Mouse (Mus musculus) limb, embryonic 14.5 days (tissue): ENCODE data around the gene Arpc3. TPM values are rescaled to one million over a fixed set of nuclear protein-coding genes. Genes with fewer than 3 reads are reported as not detected.

Experiments used
- ATAC-seq: fragments of 200-750 bp; cut with Nextera tagmentation; 2 replicates; pipeline ENCODE4 v1.8.0; 2017; ENCODE audit warnings: low read depth, moderate number of reproducible peaks, moderate TSS enrichment; ENCODE audit not compliant: low FRiP score
- DNase-seq: peaks from one replicate; pipeline ENCODE4 v3.0.0-alpha.2; 2015; ENCODE audit warnings: low spot score
- H3K27ac ChIP-seq: fragments of 300-500 bp; sonication (generic); replicated peaks from 2 replicates; pipeline ENCODE4 v1.5.1; 2014; ENCODE audit warnings: low read depth, mild to moderate bottlenecking, low read length, moderate library complexity, mixed read lengths
- H3K27me3 ChIP-seq: fragments of 300-500 bp; sonication (generic); 2 replicates; pipeline ENCODE4 v1.6.1; 2014; ENCODE audit warnings: low read length, mixed read lengths; ENCODE audit not compliant: control insufficient read depth, insufficient read depth
- H3K36me3 ChIP-seq: fragments of 300-500 bp; sonication (generic); 2 replicates; pipeline ENCODE4 v1.6.1; 2014; ENCODE audit warnings: mild to moderate bottlenecking, low read length, moderate library complexity, mixed read lengths; ENCODE audit not compliant: control insufficient read depth, insufficient read depth
- H3K4me1 ChIP-seq: fragments of 300-500 bp; sonication (generic); 2 replicates; pipeline ENCODE4 v1.6.1; 2014; ENCODE audit warnings: antibody characterized with exemption, low read length, mixed read lengths; ENCODE audit not compliant: control insufficient read depth, insufficient read depth
- H3K4me2 ChIP-seq: fragments of 300-500 bp; sonication (generic); replicated peaks from 2 replicates; pipeline ENCODE4 v1.6.1; 2014; ENCODE audit warnings: low read depth, mild to moderate bottlenecking, low read length, moderate library complexity; ENCODE audit not compliant: severe bottlenecking
- H3K4me3 ChIP-seq: fragments of 300-500 bp; sonication (generic); replicated peaks from 2 replicates; pipeline ENCODE4 v1.5.1; 2014; ENCODE audit warnings: low read length
- H3K9ac ChIP-seq: fragments of 300-500 bp; sonication (generic); 2 replicates; pipeline ENCODE4 v1.6.1; 2014; ENCODE audit warnings: mild to moderate bottlenecking, low read depth, low read length, moderate library complexity; ENCODE audit not compliant: severe bottlenecking
- H3K9me3 ChIP-seq: fragments of 300-500 bp; sonication (generic); 2 replicates; pipeline ENCODE4 v1.6.1; 2016; ENCODE audit warnings: low read length; ENCODE audit not compliant: control insufficient read depth
- POLR2A ChIP-seq: fragments of 200-500 bp; IDR thresholded peaks from 2 replicates; pipeline ENCODE4 v1.8.0; 2012; ENCODE audit warnings: inconsistent platforms, mild to moderate bottlenecking, moderate library complexity, borderline replicate concordance; ENCODE audit not compliant: insufficient read depth, insufficient read length; ENCODE audit errors: extremely low read depth
- WGBS: fragments of 180-500 bp; shearing (Covaris S2); extraction: QIAGEN DNeasy Blood & Tissue Kit; methylation state at CpG from one replicate; pipeline ENCODE4 v1.1.7; 2014; 5-methylcytosine and 5-hydroxymethylcytosine counted together
- polyA plus RNA-seq, 2 experiments: library from polyadenylated mRNA; depleted of rRNA in 1 of 2; stranded (reverse) in 1 of 2; unstranded in 1 of 2; fragments of >200 nt; fragmentation: Nextera tagmentation in 1 of 2; extraction: Ambion mirVana in 1 of 2; gene quantifications; 2 replicates each; pipeline versions ENCODE4 v1.2.1 to v1.2.3; 2012 to 2014

Arpc3 gene
- polyA plus RNA-seq, 2 experiments, result 46.2 to 241 TPM

DNA sequence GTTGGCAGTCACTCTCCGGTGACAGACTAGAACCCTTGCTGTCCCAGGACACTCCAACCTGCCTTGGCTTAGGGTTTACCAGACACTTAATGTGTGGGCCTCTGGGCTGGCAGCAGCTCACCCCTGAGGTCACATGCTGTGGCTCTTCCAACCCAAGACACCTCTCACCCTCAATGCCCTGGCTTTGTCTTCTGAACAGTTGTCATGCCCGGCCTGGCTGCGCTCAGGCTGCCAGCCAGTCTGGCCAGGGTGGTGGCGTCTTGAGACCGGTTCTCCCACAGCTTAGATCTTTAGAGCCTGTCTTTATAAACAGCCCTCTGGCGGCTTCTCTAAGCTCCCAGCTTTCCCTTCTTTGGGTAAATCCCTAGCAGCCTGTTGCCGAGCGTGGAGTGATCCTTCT, 56.2 kb downstream of the Arpc3 start:
- H3K27me3 ChIP-seq, result no peaks in the 10 kb centered on the region
- H3K9me3 ChIP-seq, result no peaks in the 10 kb centered on the region
- ATAC-seq (0 out of 2 replicates have a peak, but pooled peaks have one; percentile 9), DNase-seq (no peak)
- peaks cover 58% of the 10 kb centered on the region for H3K36me3 ChIP-seq
- H3K4me3 ChIP-seq, result no peak overlapping the region
- H3K9ac ChIP-seq, result no peak overlapping the region
- H3K27ac ChIP-seq, result no peak overlapping the region
- WGBS, result 84% methylated on average over 8 of the region's 8 CpGs
- no peak for TF ChIP-seq POLR2A
- H3K4me2 ChIP-seq, result no peak overlapping the region
- H3K4me1 ChIP-seq, result no peaks in the 10 kb centered on the region

DNA sequence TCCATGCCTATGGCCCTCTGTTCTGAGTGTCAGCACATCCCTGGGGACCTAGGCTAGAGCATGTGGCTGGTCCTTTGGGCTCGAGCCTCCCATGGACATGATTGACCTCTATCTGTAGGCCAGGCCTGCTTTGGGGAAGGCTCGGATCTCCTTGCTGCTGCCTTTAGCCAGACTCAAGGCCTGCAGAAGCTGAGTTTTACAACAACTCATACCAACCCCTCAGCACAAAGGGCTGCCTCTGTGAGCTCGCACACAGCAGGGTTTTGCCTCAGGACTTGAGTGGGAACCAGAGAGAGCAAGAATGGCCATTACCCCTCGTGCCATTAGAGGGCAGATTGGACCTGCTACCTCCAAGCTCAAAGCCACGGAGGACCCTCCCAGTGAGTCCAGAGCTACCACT, 57.2 kb downstream of the Arpc3 start:
- ATAC-seq (no peak), DNase-seq (no peak)
- peaks cover 58% of the 10 kb centered on the region for H3K36me3 ChIP-seq
- no peaks in the 10 kb centered on the region for H3K9me3 ChIP-seq
- H3K4me1 ChIP-seq, result no peaks in the 10 kb centered on the region
- H3K9ac ChIP-seq, result no peak overlapping the region
- no peak overlapping the region for H3K4me2 ChIP-seq
- H3K4me3 ChIP-seq, result no peak overlapping the region
- H3K27me3 ChIP-seq, result no peaks in the 10 kb centered on the region
- TF ChIP-seq POLR2A, result no peak
- no peak overlapping the region for H3K27ac ChIP-seq
- WGBS, result 78% methylated on average over 5 of the region's 5 CpGs

DNA sequence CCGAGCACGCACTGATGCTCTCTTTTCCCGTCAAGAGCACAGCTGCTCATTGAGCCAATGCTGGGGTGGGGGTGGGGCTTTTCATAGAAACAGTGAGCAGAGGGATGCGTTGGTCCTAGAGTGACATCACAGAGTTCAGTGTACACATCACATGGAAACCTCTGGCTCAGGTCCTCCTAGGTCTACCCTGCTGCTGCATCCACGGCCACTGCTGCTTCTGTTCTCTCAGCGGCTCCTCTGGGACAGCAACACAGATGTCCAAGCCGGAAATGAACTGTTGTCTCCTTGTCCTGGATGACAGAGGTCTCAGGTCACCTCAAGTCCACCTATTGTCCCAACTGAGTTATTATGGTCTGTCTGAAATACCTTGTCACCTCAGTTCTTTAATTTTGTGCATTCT, 58.3 kb downstream of the Arpc3 start:
- no peak overlapping the region for H3K4me3 ChIP-seq
- no peak overlapping the region for H3K9ac ChIP-seq
- DNase-seq (no peak), ATAC-seq (no peak)
- no peaks in the 10 kb centered on the region for H3K27me3 ChIP-seq
- no peaks in the 10 kb centered on the region for H3K9me3 ChIP-seq
- no peak for TF ChIP-seq POLR2A
- H3K4me1 ChIP-seq, result no peaks in the 10 kb centered on the region
- no peak overlapping the region for H3K4me2 ChIP-seq
- H3K36me3 ChIP-seq, result peaks cover 58% of the 10 kb centered on the region
- 71% methylated on average over 7 of the region's 7 CpGs for WGBS
- H3K27ac ChIP-seq, result no peak overlapping the region

DNA sequence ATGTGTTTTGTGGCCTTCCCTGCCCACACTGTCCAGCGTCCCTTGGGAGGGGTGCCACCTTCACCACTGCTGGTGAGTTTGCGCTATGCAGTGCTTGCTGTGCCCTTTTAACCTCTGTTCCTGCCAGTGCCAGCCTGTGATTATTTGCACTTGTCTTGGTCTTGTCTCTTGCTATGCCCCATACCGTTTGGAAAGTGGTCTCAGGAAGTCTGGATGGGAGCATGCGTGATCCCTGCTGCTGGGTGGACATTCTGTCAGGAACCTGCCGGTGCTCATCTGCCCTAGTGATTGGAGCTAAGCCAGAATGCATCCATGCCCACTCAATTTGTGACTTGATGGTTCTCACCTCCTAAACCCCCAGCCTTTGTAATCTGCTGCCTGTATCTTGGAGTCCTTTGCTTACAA, 59.2 kb downstream of the Arpc3 start:
- TF ChIP-seq POLR2A, result no peak
- no peaks in the 10 kb centered on the region for H3K4me1 ChIP-seq
- no peak overlapping the region for H3K4me2 ChIP-seq
- ATAC-seq, result no peak
- peaks cover 58% of the 10 kb centered on the region for H3K36me3 ChIP-seq
- H3K9ac ChIP-seq, result no peak overlapping the region
- no peak overlapping the region for H3K4me3 ChIP-seq
- WGBS, result 70% methylated on average over 5 of the region's 5 CpGs
- H3K27ac ChIP-seq, result no peak overlapping the region
- no peak for DNase-seq
- no peaks in the 10 kb centered on the region for H3K9me3 ChIP-seq
- H3K27me3 ChIP-seq, result no peaks in the 10 kb centered on the region

DNA sequence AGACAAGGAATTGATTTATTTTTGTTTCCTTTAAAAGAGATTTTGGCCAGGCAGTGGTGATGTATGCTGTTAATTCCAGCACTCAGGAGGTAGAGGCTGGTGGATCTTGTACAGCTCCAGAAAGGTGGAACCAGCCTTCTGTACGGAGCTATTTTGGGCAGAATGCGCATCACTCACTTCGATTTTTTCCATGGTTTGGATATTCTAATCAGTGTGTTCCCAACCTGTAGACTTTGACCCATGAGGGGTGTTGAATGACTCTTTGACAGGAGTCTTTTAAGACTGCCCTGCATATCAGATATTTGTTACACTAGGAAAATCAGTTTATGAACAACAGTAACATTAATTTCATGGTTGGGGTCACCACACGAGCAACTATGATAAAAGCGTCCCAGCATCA, 59.6 kb downstream of the Arpc3 start:
- Histone ChIP-seq H3K9ac (no peak overlapping the region), H3K9me3 (no peaks in the 10 kb centered on the region), H3K4me2 (no peak overlapping the region), H3K4me3 (no peak overlapping the region), H3K4me1 (no peaks in the 10 kb centered on the region), H3K36me3 (peaks cover 58% of the 10 kb centered on the region), H3K27me3 (no peaks in the 10 kb centered on the region), H3K27ac (no peak overlapping the region)
- WGBS, result 87% methylated on average over 5 of the region's 5 CpGs
- no peak for TF ChIP-seq POLR2A
- no peak for DNase-seq
- ATAC-seq, result no peak

DNA sequence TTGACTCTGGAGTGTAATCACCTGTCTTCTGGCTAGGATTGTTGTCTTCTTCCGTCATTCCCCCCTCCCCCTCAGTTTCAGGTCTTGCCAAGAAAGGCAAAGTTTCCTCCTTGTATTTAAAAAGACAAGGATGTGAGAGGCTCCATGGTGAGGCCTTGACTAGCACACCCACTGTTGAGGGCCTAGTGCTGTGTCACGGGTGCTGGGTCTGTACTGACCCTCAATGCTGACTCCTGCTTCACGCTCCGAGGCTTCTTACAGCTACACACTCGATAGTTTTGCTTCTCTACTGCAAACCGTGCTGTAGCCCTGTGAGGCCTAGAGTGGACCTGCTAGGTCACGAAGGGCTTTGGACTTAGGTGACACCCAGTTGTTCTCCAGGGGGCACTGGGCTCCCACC, 60.5 kb downstream of the Arpc3 start:
- no peak for TF ChIP-seq POLR2A
- Histone ChIP-seq H3K4me1 (no peaks in the 10 kb centered on the region), H3K9ac (no peak overlapping the region; the same call in 1 of the 2 replicates), H3K27me3 (no peaks in the 10 kb centered on the region), H3K9me3 (no peaks in the 10 kb centered on the region), H3K36me3 (peaks cover 57% of the 10 kb centered on the region), H3K4me3 (no peak overlapping the region), H3K27ac (no peak overlapping the region), H3K4me2 (no peak overlapping the region)
- ATAC-seq (no peak), DNase-seq (no peak)
- 78% methylated on average over 7 of the region's 7 CpGs for WGBS
